Mouse (Mus musculus): ENCODE results near the gene Grin2a.

Gene Grin2a

GRCm38 (mm10) chr16:9865039-9865438 is 130.3 kb downstream of the Grin2a start:
- no peak for DNase-seq

- no peak for DNase-seq
Measured at GRCm38 (mm10) chr16:9857758-9858157, 137.6 kb downstream of the Grin2a start.

- no peak for DNase-seq
Measured at GRCm38 (mm10) chr16:9851265-9851988, 143.9 kb downstream of the Grin2a start.

- DNase-seq, result no peak
Measured at GRCm38 (mm10) chr16:9841496-9841895, 153.9 kb downstream of the Grin2a start.

GRCm38 (mm10) chr16:9836542-9836941 is 158.8 kb downstream of the Grin2a start:
- no peak for DNase-seq

- DNase-seq, result no peak
Measured at GRCm38 (mm10) chr16:9834236-9834635, 161.1 kb downstream of the Grin2a start.

- DNase-seq, result no peak
Measured at GRCm38 (mm10) chr16:9825110-9825483, 170.3 kb downstream of the Grin2a start.

GRCm38 (mm10) chr16:9824436-9825109 is 170.8 kb downstream of the Grin2a start:
- no peak for DNase-seq

- no peak for DNase-seq
Measured at GRCm38 (mm10) chr16:9823686-9824085, 171.7 kb downstream of the Grin2a start.

GRCm38 (mm10) chr16:9819508-9819907 is 175.9 kb downstream of the Grin2a start:
- DNase-seq, result no peak

GRCm38 (mm10) chr16:9801338-9801737 is 194.0 kb downstream of the Grin2a start:
- no peak for DNase-seq

- DNase-seq, result no peak
Measured at GRCm38 (mm10) chr16:9800221-9800620, 195.1 kb downstream of the Grin2a start.

- no peak for DNase-seq
Measured at GRCm38 (mm10) chr16:9792976-9793375, 202.4 kb downstream of the Grin2a start.

GRCm38 (mm10) chr16:9786261-9786660 is 209.1 kb downstream of the Grin2a start:
- DNase-seq, result no peak

GRCm38 (mm10) chr16:9785821-9786220 is 209.5 kb downstream of the Grin2a start:
- DNase-seq, result no peak

GRCm38 (mm10) chr16:9768981-9769380 is 226.4 kb downstream of the Grin2a start:
- DNase-seq, result no peak

- DNase-seq, result no peak
Measured at GRCm38 (mm10) chr16:9768356-9768755, 227.0 kb downstream of the Grin2a start.

- DNase-seq, result no peak
Measured at GRCm38 (mm10) chr16:9767946-9768345, 227.4 kb downstream of the Grin2a start.

GRCm38 (mm10) chr16:9764086-9764485 is 231.3 kb downstream of the Grin2a start:
- DNase-seq, result no peak

GRCm38 (mm10) chr16:9760347-9760746 is 235.0 kb downstream of the Grin2a start:
- DNase-seq, result no peak

GRCm38 (mm10) chr16:9756849-9757248 is 238.5 kb downstream of the Grin2a start:
- DNase-seq, result no peak

- no peak for DNase-seq
Measured at GRCm38 (mm10) chr16:9754061-9754460, 241.3 kb downstream of the Grin2a start.

- DNase-seq, result no peak
Measured at GRCm38 (mm10) chr16:9753045-9753444, 242.3 kb downstream of the Grin2a start.

GRCm38 (mm10) chr16:9752600-9752999 is 242.8 kb downstream of the Grin2a start:
- DNase-seq, result no peak

Measured in thymus, postnatal 36 days (tissue).